Mouse (Mus musculus) heart, postnatal 10 days (tissue): ENCODE measurements around the gene Slc43a1. TPM values are rescaled to one million over a fixed set of nuclear protein-coding genes. Genes with fewer than 3 reads are reported as not detected.

Source experiments
- DNase-seq, 2 experiments: peaks; one replicate each; pipeline ENCODE4 v3.0.0; 2021
- intact Hi-C: fragments of 180-260 bp; cut with DNase I; formaldehyde crosslinking; loops from one replicate; pipeline ENCODE4 v1.15.1; 2025
- total RNA-seq, 2 experiments: library from RNA; stranded (reverse); gene quantifications; 2 replicates each; pipeline ENCODE4 v1.2.3; 2021

Slc43a1 gene
- total RNA-seq, 2 experiments from 2014 or later = 2.2 to 3.4 TPM

DNA sequence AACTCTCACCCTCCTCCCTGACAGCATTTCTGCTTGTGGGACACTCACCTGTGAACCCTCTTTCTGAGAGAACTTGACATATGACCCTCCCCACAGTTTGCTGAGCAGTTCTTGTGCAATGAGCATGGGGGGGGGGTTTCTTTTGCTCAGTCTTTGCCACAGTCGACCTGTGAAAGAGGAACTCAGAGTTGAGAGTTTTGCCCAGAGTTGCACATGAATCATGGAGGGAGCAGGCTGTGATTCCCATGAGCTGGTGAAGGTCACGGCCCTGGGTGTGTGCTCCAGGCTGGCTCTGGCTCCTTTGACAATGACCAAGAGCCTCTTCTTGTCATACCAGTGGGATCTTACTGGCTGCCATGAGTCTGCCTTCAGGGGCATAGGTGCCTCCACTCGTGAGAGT lies 23.6 kb downstream of the Slc43a1 start:
- intact Hi-C loops = no loop called here
- DNase-seq = no peak

DNA sequence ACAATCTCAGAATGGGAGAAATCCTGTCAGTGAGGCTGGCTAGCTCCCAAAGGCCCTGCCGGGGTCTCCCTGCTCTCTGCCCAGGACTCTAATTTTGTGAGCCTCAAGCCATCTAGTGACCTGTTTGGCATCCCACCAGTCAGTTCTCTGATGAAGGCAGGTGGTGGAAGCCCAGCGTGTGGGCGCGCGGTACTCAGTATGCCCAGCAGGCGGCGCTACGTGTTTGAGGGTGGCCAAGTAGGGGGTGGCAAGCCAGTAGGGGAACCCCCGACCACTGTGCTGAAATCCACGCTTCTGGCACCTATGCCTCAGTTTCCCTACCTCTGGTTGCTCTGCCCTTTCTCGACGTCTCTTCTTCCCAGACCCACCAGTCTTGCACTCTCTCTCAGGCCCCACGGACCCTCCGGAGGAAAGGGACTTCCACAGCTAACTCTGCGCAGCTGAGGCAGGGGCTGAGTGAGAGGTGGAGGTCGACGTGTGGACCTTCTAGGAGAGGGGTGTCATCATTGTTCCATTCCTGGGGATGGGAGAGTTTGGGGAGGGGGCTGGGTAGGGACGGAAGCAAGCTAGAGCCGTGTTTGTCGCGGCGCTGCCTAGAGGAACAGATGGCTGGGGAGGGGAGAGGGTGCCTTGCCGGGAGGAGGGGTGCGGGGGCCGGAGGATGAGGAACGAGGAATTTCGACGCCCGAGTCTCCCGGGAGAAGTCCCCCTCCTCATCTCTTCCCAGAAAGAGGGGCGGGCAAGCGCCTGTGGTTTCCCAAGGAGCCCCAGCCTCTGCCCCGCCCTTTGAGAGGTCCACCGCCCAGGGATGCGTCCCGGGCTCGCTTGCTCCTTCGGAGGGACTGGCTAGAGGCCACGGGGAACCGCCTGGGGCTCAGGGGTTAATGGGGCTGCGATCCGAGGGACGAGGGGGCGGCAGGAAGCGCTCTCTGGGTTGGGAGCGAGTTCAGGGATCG lies 27.2 kb downstream of the Slc43a1 start:
- DNase-seq = peak; percentile 63 to 81
- intact Hi-C loops = loop anchor here (5.0 kb wide), 2 partner anchors 34 to 141 kb away; no protein-coding TSS in a partner anchor

DNA sequence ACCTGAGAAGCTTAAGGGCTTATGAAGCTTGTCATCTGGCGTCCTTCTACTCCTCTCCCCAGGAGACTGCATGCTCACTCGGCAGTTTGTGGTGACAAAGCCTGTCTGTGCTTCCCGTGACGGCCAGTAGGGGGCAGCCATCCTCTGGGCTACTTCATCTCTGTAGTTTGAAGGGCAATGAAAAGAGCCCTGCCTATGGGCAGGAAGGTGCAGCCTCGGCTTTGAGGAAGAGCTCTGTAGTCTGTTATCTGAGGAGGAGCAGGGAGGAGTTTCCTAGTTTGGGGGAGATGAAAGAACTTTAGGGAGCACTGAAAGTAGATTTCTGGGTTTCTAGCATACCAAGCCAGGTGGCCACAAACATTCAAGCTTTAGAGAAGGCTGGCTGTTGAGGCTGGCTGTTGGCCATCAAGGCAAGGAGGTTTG lies 29.9 kb downstream of the Slc43a1 start:
- intact Hi-C loops = loop anchor here (1.0 to 5.0 kb wide), 4 partner anchors 18 to 139 kb away; partner anchors contain the start of gene Rtn4rl2
- DNase-seq = peak; percentile 77 to 86

DNA sequence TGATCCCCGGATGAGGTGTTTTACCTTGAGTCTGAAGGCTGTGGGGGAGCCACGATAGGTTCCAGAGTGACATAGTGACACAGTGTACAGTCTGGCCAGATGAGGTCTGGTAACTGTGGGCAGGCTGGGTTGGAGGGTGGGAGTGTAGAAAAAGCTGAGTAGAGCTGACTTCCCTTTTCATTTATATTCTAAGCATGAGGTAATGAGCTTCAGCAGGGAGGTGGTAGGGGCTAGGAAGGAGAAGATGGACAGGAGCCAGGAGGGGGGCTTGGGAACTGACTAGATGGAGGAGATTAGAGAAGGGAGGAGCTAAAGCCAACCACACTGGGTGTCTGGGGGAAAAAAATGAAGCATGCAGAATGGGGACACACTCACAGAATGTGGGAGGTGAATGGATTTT lies 30.3 kb downstream of the Slc43a1 start:
- no peak for DNase-seq
- intact Hi-C loops = loop anchor here (1.0 to 5.0 kb wide), 4 partner anchors 18 to 138 kb away; partner anchors contain the start of gene Rtn4rl2

DNA sequence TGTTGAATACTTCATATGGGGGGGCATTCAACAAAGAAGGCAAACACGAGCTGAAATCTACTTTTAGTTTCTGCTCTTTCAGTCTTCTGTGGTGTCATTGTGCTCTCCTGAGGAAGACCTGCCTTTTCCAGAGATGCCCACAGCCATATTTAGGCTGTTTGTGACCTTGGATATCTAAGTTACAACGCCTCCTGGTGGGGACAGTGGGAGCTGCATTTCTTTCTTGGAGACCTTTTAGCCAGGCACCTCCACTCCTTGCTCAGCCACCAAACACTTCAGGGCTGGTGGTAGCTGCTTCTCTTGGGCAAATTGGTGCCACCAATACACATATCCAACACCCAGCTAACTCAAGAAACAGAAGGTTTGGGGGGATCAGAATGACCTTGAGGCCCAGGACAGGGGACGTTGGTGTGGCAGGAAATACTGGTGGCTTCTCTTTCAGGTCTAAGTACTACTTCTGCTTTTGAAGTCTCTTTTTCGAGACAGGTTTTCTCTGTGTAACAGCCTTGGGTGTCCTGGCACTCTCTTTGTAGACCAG lies 32.0 kb downstream of the Slc43a1 start:
- intact Hi-C loops = no loop called here
- peak in 1 of 2 experiments; percentile 46 for DNase-seq

DNA sequence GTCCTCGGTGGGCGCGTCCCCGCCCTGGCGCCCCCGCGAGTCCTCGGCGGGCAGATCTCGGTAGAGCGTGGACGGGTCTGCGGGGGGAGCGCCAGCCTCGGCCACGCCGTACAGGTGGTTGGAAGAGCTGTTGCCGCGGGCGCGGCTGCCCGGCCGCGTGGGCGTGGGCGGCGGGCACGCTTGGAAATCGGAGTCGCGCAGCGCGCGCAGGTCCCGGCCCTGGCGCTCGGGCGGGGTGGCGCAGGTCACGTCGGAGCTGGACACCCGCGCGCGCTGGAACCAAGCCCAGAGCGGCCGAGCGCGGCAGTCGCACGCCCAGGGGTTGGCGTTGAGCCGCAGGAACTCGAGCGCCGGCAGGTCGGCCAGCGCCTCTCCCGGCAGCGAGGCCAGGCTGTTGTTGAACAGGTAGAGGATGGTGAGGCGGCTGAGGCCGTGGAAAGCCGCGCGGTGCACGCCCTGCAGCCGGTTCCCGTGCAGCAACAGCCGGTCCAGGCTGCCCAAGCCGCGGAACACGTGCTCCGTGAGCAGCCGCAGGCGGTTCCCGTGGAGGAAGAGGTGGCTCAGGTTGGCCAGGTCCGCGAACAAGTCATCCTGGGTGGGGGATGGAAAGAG lies 33.6 kb downstream of the Slc43a1 start:
- DNase-seq = peak; percentile 77 to 78
- intact Hi-C loops = no loop called here

DNA sequence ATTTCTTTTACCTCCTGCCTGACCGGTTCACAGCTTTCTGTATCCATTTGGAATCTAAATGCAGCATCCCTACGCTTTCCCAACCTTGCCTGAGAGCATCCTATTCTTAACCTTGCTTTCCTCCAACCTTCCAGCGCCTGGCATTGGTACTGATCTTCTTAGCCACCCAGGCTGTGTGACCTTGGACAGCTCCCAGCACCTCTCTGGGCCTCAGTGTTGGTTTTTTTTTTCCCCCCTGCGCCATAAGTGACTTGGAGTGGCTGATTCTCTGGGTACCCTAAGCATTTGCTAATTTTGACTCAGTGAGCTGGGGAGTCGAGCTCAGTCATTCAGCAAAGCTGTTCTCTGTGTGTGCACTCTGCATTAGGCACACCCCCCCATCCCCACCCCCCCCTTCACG lies 37.2 kb downstream of the Slc43a1 start:
- no peak for DNase-seq
- intact Hi-C loops = no loop called here

DNA sequence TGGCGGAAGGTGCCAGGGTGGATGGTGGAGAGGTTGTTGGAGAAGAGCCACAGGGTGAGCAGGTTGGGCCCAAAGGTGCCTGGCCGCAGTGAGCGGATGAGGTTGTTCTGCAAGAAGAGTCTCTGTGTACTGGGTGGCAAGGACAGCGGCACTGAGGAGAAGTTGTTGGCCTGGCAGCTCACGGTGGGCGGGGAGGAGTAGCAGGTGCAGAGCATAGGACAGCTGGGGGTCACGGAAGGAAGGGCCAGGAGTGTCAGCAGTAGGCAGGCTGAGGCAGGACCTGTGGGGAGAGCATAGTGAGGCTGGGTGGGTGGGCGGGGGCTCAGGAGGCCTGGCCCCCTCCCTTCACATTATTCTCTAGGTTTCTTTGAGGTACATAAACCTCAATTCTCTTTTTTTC lies 41.9 kb downstream of the Slc43a1 start:
- DNase-seq = no peak
- intact Hi-C loops = no loop called here

DNA sequence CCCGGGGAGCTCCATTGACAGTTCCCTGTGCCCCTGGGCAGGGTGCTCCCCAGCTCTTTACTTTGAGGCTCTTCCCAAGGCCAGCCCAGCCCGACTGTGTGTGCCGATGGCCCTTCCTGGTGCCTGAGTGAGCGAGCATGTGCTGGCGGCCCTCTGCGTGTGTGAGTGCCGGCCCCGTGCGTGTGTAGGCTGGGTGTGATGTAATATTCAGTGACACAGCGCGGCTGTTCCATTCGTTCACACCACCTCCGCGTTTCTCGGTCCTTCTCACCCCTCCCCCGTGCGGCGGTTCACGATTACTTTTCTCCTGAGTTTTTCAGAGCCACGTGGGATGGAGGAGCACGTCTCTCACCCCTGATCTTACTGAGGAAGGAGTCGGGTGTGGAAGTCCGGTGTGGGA lies 44.0 kb downstream of the Slc43a1 start:
- peak; percentile 47 to 54 for DNase-seq
- intact Hi-C loops = no loop called here

DNA sequence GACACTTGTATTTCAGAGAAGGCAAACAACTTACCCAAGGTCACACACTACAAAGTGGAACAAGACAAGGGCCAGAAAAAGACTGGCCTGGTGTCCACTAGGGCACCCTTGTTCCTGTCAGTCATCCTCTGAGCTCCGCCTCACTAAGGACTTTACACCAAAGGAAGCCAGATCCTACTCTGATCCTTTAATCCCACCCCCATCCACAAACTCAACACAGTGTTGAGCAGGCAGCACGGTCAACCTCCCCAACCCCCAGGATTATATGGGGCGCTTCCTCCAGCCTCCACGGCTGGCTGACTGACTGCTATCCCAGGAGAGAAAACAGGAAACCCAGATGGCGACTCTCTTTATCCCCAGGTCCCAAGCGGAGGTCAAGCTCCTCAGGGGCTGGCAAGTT lies 44.4 kb downstream of the Slc43a1 start:
- no peak for DNase-seq
- intact Hi-C loops = no loop called here

DNA sequence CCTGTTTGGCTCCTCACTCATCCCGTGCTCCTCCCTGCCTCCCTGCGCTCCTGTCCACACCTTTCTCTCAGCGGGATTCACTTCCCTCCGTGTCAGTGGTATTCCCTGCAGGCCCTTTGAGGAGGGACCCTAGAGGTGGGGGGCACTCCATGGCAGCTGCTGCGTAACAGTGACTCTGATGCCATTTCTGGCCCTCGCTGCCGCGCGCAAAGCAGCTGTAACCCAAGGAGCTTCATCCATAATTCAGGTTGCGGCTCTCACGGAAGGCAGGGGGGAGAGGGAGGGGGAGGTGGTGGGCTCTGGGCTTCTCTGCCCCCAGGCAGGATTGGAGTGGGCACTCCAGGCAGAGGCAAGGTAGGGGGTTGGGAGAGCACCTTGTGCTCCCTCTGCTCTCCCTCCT lies 44.9 kb downstream of the Slc43a1 start:
- no peak for DNase-seq
- intact Hi-C loops = no loop called here

DNA sequence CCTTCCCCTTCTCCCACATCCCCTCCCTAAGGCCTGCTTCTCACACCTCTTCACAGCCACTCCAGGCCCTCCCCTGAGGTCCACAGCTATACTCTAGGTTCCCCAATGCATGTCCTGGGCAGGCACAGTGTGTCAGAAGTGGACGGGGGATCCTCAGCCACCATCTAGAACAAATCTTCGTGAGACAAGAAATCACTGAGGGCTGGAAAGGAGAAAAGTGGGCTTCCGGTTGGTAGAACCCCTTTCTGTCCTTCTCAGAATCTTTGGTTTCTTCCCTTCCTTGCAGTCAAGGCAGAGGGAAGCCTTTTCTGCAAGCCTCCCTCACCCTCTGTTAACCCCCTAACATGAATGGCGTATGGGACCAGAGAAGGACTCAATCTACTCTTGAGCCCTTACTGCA lies 45.3 kb downstream of the Slc43a1 start:
- no peak for DNase-seq
- intact Hi-C loops = no loop called here

DNA sequence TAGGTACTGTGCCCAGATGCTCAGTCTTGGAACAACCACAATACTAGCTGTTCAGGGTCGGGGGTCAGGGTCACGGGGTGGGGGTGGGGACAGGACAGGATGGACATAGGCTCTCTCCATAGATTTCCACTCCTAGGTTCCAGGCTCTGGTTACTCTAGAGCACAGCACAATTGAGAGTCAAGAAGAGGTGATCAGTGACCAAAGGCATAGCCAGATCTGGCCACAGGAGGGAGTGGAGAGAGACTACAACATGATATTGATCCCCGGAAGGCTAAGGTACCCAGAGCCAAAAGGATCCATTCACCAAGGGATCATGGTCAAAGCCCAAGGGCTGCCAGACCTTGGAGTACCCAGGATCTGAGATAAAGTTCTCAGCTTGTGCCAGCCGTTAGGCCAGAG lies 46.0 kb downstream of the Slc43a1 start:
- no peak for DNase-seq
- intact Hi-C loops = no loop called here

DNA sequence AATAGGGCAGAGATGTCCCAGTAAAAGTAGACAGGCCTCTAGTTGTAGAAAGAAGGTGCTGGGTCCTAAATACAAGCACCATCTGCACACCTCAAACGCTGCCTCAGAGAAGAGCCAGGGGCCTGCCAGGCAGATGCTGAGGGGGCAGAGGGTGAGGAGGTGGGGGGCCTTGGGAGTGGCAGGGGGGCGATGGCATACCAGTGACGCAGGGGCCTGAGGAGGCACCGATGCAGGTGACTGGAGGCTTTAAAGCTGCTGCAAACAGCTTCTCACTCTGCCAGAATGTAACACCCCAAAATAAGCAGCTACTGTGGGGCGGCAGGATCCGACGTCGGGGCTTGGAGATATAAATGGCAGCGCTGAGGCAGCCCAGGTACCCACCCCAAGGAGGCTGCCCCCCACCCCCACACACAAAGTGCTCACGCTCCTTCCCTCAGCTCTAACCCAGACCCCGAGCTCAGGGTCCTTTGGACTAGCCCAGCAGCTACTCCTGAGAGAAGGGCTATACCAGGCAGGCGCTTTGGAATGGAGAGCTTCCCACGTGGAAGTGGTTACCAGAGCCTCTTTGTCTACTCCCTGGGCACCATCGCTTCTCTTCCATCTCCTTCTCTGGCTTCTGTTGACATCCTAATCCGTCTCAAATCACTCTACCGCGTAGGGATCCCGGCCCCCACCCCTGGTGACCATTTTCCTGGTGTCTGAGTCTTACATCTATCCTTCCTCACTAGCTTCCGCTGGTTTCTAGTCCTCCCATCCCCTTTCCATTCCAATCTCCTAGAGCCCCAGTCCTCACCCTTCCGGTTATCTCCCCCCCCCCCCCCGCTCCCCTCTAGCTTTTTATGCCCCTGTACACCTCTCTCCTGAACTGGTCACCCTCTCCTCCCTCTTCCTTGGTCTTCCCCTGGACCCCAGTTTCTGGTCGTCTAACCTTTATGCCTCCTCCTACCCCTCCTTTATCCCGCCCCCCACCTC lies 46.7 kb downstream of the Slc43a1 start:
- intact Hi-C loops = loop anchor here (2.0 kb wide), 1 partner anchor 17 kb away; no protein-coding TSS in a partner anchor
- no peak for DNase-seq

DNA sequence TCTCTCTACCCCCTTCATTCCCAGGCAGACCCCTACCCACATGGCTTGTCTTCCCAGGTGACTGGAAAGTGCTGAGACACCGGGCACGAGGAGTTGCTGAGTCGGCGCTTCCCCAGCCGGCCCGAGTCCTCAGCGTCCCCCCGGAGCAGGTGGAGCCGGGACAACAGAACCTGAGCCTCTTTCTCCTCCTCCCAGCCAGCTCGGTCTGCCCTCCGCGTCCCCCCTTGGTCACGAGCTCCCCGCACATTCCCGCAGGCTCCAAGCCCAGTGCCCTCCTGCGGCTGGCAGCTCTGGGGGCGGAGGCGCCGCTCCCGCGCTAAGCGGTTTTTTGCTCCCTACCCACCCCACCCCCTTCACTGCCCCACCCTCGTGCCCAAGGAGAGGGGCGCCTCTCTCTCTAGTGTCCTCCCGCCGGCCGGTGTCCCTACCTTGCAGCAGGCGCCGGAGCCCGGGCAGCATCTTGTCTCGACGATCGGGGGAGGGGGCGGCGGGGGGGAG lies 47.6 kb downstream of the Slc43a1 start, which contains the start of gene Rtn4rl2:
Rtn4rl2 (minus strand) TSS at position 477 of the 498 bp plus-strand sequence.
- intact Hi-C loops = loop anchor here (2.0 kb wide), 1 partner anchor 17 kb away; no protein-coding TSS in a partner anchor
- no peak for DNase-seq

DNA sequence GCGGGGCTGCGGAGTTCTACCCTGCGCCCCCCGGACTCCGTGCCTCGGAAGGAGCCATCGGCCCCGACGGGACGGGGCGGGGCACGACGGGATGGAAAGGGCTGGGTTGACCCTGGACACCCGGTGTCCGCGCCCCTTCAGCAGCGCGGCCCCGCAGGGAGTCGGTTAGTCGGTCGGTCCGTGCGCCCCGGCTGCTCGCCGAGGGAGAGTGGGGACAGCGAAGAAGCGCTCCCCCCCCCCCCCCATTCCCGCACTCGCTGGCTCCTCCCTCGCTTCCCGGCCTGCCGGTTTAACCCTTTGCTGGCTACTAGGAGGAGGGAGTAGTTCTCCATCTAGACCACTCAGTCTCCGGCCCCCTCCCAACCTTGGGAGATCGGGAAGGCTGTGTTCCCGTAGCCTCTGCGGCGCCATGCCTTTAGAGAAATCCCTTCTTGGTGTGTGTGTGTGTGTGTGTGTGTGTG lies 48.2 kb downstream of the Slc43a1 start:
- intact Hi-C loops = loop anchor here (1.0 to 2.0 kb wide), 2 partner anchors 18 to 55 kb away; no protein-coding TSS in a partner anchor
- peak; percentile 38 to 57 for DNase-seq

DNA sequence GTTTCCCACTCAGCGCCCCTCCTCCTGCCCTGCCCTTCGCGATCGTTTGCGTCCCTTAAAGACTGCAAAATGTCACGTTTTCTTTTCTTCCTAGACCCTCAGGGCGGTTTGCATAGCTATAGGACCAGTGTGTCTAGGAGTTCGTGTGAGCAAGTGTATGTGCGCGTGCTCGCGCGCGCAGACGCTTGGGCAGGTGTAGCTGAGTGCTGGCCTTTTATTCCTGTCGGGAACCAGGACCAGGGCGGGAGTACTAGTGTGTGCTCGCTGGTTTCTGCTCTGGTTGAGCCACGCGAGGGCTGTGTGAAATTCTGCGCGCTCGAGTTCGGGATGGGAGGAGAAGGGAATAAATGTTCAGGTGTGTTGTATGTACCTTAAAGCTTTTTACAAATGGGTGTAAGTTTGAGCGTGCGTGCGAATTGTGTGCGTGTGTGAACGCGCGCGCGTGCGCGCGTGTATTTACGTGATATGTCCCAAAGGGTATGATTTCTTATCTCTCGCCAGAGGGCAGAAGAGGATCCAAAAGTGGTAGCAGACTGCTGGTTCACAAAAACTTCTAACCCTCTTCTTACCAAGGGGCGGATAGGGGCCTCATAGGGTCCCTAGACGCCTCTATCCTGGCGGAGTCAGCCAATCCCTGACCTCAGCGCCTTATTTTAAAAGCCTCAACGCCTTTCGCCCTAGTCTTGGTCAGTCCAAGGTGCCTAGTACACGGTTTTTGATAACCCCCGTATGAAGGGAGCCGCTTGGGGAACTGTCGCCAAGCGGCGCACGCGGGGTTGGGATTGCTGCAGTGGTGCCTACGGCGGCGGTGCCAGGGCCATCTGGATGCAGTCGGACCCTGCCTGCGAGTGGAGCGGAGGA lies 49.0 kb downstream of the Slc43a1 start:
- DNase-seq = peak in 1 of 2 experiments; percentile 37

DNA sequence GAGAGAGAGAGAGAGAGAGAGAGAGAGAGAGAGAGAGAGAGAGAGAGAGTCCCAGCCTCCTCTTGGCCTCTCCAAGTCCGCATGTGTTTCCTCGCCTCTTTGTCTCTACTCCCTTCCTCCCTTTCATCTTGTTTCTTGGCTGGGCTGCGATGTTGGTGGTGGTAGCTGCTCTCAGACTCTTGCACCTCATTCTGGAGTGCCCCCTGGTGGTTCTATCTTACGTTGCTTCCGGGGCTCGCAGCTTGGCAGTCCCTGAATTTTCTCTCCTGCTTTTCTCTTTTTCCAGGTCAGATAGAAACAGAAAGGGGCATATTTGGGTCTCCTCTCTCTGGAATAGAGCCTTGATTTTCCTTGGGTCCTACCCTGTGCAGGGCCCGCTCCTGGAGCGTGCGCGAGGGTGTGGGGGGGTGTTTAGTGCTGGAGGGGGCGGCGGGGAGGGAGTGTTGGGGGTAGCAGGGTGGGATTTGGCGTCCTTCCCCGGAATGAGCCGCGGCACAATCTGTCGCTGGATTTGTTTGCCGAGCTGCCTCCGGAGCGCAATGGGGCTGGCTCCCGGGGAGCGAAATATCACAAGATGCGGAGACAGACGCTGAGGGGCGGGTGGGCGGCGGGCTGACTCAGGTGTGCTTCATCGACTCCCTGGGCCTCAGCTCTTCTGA lies 50.1 kb downstream of the Slc43a1 start:
- intact Hi-C loops = no loop called here
- peak; percentile 80 to 87 for DNase-seq

More for the DNA sequence above, 49.0 kb downstream of the Slc43a1 start:
- intact Hi-C loops = loop anchor here (1.0 to 2.0 kb wide), 2 partner anchors 19 to 55 kb away; no protein-coding TSS in a partner anchor
